Mouse (Mus musculus) liver, adult 2 months (tissue): ENCODE data around the gene Duoxa1. TPM values are rescaled to one million over a fixed set of nuclear protein-coding genes. Genes with fewer than 3 reads are reported as not detected.
A peak's percentile ranks its signal among the peaks of the same experiment; 100 is the strongest.
"Not testable (repeated sequence)": the region's sequence is repeated elsewhere in the genome, so short reads cannot be mapped to it uniquely, and the experiment has no call there.

ENCODE experiments used
- DNase-seq: peaks from one replicate; pipeline ENCODE4 v3.0.0-alpha.2; 2011; ENCODE audit warnings: low read depth, low spot score; ENCODE audit errors: extremely low read depth
- H3K27ac ChIP-seq: fragments of 200-500 bp; replicated peaks from 2 replicates; pipeline ENCODE4 v1.5.1; 2012; ENCODE audit warnings: low read depth, mild to moderate bottlenecking, control low read depth, inconsistent platforms, low read length; ENCODE audit not compliant: insufficient read depth
- H3K27me3 ChIP-seq: fragments of 200-500 bp; 2 replicates; pipeline ENCODE4 v1.6.1; 2012; ENCODE audit warnings: mild to moderate bottlenecking, moderate library complexity, low read length, inconsistent platforms; ENCODE audit not compliant: control insufficient read depth, insufficient read depth
- H3K36me3 ChIP-seq: fragments of 200-500 bp; 2 replicates; pipeline ENCODE4 v1.6.1; 2012; ENCODE audit warnings: low read length, inconsistent platforms; ENCODE audit not compliant: control insufficient read depth, insufficient read depth
- H3K4me1 ChIP-seq: fragments of 200-500 bp; 2 replicates; pipeline ENCODE4 v1.6.1; 2011; ENCODE audit warnings: low read length; ENCODE audit not compliant: control insufficient read depth, insufficient read depth
- H3K4me3 ChIP-seq: fragments of 200-500 bp; 2 replicates; pipeline ENCODE4 v1.5.1; 2011; ENCODE audit warnings: low read depth, mild to moderate bottlenecking, control low read depth, low read length, moderate library complexity; ENCODE audit not compliant: insufficient read depth
- H3K79me2 ChIP-seq: fragments of 200-500 bp; 2 replicates; pipeline ENCODE4 v1.6.1; 2012; ENCODE audit warnings: inconsistent platforms, mild to moderate bottlenecking, low read length, moderate library complexity; ENCODE audit not compliant: control insufficient read depth, insufficient read depth
- H3K9ac ChIP-seq: fragments of 200-500 bp; 2 replicates; pipeline ENCODE4 v1.6.1; 2012; ENCODE audit warnings: low read depth, mild to moderate bottlenecking, control low read depth, inconsistent platforms, low read length
- CTCF ChIP-seq: fragments of 200-500 bp; IDR thresholded peaks from 2 replicates; pipeline ENCODE4 v1.5.1; 2011; ENCODE audit warnings: low read depth, low read length, control low read depth
- POLR2A ChIP-seq: fragments of 200-500 bp; IDR thresholded peaks from 2 replicates; pipeline ENCODE4 v1.6.1; 2011; ENCODE audit warnings: low read length, control low read depth; ENCODE audit not compliant: insufficient read depth; ENCODE audit errors: extremely low read depth
- WGBS: fragments of 180-500 bp; shearing (Covaris S2); methylation state at CpG from one replicate; pipeline ENCODE4 v1.1.7; 2018; 5-methylcytosine and 5-hydroxymethylcytosine counted together
- polyA plus RNA-seq: library from polyadenylated mRNA; depleted of rRNA; stranded (reverse); fragments of >200 nt; gene quantifications from 2 replicates; pipeline ENCODE4 v1.2.3, GENCODE M21; 2012
- total RNA-seq: library from RNA; depleted of rRNA; stranded (reverse); fragments of >200 nt; gene quantifications from 2 replicates; pipeline ENCODE4 v1.2.3, GENCODE M21; 2014

Gene Duoxa1
- total and polyA plus RNA-seq, 2 experiments = not detected

DNA sequence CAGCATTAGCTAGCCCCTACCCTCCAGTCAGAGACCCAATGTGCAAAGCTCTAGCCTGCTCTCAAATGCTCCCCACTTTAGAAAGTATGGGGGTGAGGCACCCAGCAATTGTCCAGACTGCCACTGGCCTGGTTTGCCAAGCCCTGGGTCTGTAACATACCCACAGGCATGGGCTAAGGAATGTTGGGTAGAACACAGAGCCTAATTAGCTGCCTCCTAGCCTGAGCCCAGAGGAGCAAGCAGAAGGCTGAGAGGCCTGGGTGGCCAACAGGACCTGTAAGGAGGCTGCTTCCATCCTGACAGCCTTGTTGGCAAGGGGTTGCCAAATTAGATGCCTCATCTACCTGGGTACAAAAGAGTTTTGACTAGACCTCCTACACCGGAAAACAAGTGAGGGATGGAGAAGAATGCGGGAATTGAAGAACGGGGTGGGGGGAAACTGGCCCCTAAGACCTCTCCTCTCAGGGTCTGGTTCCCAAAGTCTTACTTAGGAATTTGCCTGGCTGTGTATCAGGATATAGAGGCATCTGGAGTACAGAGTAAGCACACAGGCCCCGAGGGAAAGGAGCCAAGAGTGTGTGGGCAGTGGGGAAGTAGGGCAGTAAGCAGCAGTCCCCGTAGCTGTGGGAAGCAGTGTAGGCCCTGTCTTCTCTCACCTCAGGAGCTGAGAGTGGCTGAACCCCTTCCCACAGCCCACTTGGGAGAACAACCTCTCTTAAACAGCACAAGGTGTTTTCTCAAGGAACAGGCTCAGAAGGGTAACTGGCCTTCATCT, 37.8 kb upstream of the Duoxa1 start:
- 69% methylated on average over 5 of the region's 5 CpGs for WGBS
- H3K9ac ChIP-seq = no peak overlapping the region

DNA sequence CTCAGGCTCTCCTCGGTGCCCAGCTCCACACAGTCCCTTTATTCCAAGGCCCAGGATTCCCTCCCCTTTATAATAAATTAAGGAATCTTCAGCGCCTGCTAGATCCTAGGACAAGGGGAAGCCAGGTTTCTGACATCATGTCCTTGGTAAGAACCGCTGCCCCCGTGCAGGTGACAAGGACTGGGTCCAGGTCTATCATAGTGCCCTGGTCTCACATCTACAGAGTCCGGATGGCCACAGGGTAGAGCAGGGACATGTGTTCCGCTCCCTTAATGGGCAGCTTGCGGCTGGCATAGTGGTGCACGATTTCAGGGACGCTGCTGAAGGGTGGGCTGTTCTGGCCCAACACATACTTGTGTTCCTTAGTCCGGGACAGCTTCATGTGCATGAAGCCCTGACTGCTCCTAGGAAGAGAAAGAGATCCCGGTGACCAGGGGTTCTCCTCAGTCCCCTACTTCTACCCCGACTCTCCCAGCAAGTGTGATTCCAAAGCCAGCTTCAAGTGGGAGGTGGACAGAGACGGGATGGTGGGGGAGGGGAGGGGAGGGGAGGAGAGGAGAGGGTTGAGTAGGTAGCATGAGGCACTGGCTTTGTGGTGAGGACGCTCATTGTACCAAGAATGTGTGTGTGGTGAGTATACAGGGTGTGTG, 35.7 kb upstream of the Duoxa1 start:
- Histone ChIP-seq H3K4me3 (peak overlapping the region; percentile 89; the same call in 1 of the 2 replicates), H3K36me3 (no peaks in the 10 kb centered on the region), H3K79me2 (no peaks in the 10 kb centered on the region), H3K9ac (peak overlapping the region; percentile 86), H3K27ac (no peak overlapping the region), H3K27me3 (no peaks in the 10 kb centered on the region), H3K4me1 (peaks cover 4% of the 10 kb centered on the region)
- WGBS = 57% methylated on average over 14 of the region's 14 CpGs
- TF ChIP-seq POLR2A = no peak
- TF ChIP-seq CTCF = no peak
- DNase-seq = no peak

More for the DNA sequence above, 37.8 kb upstream of the Duoxa1 start:
- no peaks in the 10 kb centered on the region for H3K27me3 ChIP-seq
- no peak for TF ChIP-seq POLR2A
- no peak for TF ChIP-seq CTCF
- peaks cover 4% of the 10 kb centered on the region for H3K4me1 ChIP-seq
- H3K4me3 ChIP-seq = no peak overlapping the region
- DNase-seq = no peak
- H3K36me3 ChIP-seq = no peaks in the 10 kb centered on the region
- no peak overlapping the region for H3K27ac ChIP-seq
- no peaks in the 10 kb centered on the region for H3K79me2 ChIP-seq

DNA sequence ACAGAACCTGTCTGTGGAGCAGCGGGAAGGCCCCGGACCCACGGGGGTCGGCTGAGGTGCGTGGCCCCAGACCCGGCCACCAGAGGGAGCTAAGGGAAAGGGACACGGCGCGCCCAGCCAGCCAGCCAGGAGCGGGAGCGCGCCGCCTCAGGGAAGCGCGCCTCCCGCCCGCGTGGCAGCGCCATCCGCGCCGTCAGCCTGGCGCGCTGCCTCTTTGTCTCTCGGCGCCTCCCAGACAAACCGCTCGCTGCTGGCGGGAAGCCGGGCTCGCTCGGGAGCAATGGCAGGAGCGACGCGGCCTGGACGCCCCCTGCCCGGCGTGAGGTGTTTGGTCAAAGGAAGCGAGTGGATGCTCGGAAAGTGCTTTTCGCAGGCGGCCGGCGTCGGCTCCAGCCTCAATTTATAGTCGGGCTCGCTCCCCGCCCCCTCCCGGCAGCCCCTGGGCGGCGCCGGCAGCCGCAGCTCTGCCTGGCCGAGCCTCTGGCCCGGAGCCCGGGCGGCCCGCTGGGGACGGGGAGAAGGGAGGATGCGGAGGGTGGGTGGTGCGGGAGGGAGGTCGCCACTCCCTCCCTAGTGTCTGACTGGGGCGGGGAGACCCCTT, 35.1 kb upstream of the Duoxa1 start:
- H3K27me3 ChIP-seq = no peaks in the 10 kb centered on the region
- peak; percentile 49 for DNase-seq
- H3K27ac ChIP-seq = peak overlapping the region; percentile 71
- peak overlapping the region; percentile 86 for H3K9ac ChIP-seq
- under 1% methylated on average over 63 of the region's 63 CpGs for WGBS
- no peaks in the 10 kb centered on the region for H3K79me2 ChIP-seq
- H3K4me1 ChIP-seq = peaks cover 4% of the 10 kb centered on the region
- H3K4me3 ChIP-seq = peak overlapping the region; percentile 89
- no peaks in the 10 kb centered on the region for H3K36me3 ChIP-seq
- no peak for TF ChIP-seq POLR2A
- peak; percentile 82 for TF ChIP-seq CTCF

DNA sequence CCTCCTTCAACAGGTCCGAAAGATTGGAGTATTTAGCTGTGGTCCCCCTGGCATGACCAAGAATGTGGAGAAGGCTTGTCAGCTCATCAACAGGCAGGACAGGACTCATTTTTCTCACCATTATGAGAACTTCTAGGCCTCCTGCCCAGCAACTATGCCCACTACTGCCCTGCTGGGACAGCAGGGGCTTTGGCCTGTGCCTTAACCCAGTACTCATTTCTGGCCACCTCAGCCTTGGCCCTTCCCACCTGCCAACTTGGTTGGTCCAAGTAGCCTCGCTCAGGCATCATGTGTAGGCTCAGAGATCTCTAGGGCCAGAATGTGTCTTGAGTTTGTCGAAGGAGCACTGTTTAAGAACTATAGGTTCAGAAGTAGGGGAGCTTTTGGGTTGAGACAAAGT, 33.7 kb upstream of the Duoxa1 start:
- Histone ChIP-seq H3K27ac (no peak overlapping the region), H3K27me3 (no peaks in the 10 kb centered on the region), H3K36me3 (no peaks in the 10 kb centered on the region), H3K9ac (no peak overlapping the region), H3K4me3 (no peak overlapping the region), H3K79me2 (no peaks in the 10 kb centered on the region), H3K4me1 (peaks cover 4% of the 10 kb centered on the region)
- DNase-seq = no peak
- 89% methylated on average over 3 of the region's 3 CpGs for WGBS
- TF ChIP-seq CTCF = no peak
- no peak for TF ChIP-seq POLR2A

DNA sequence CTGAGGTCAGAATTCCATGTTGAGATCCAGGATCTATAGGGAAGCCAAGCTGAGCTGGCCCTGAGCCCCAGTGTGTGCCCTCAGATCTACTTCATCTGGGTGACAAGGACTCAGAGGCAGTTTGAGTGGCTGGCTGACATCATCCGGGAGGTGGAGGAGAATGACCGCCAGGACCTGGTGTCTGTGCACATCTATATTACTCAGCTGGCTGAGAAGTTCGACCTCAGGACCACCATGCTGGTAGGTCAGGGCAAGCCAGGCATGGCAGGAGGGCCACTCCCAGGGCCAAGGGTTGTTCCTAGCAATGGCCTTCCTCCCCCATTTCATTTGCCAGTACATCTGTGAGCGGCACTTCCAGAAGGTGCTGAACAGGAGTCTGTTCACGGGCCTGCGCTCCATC, 32.6 kb upstream of the Duoxa1 start:
- H3K27ac ChIP-seq, H3K79me2 ChIP-seq, H3K4me1 ChIP-seq, H3K27me3 ChIP-seq, DNase-seq, H3K9ac ChIP-seq, H3K4me3 ChIP-seq, H3K36me3 ChIP-seq: not testable (repeated sequence)
- 83% methylated on average over 6 of the region's 6 CpGs for WGBS
